Mouse (Mus musculus): ENCODE data around the gene Acp4. TPM values are rescaled to one million over a fixed set of nuclear protein-coding genes. Genes with fewer than 3 reads are reported as not detected.
A peak's percentile ranks its signal among the peaks of the same experiment; 100 is the strongest.
"Not testable (repeated sequence)": the region's sequence is repeated elsewhere in the genome, so short reads cannot be mapped to it uniquely, and the experiment has no call there.

The Acp4 gene
- polyA plus RNA-seq, 1 experiment = not detected

DNA sequence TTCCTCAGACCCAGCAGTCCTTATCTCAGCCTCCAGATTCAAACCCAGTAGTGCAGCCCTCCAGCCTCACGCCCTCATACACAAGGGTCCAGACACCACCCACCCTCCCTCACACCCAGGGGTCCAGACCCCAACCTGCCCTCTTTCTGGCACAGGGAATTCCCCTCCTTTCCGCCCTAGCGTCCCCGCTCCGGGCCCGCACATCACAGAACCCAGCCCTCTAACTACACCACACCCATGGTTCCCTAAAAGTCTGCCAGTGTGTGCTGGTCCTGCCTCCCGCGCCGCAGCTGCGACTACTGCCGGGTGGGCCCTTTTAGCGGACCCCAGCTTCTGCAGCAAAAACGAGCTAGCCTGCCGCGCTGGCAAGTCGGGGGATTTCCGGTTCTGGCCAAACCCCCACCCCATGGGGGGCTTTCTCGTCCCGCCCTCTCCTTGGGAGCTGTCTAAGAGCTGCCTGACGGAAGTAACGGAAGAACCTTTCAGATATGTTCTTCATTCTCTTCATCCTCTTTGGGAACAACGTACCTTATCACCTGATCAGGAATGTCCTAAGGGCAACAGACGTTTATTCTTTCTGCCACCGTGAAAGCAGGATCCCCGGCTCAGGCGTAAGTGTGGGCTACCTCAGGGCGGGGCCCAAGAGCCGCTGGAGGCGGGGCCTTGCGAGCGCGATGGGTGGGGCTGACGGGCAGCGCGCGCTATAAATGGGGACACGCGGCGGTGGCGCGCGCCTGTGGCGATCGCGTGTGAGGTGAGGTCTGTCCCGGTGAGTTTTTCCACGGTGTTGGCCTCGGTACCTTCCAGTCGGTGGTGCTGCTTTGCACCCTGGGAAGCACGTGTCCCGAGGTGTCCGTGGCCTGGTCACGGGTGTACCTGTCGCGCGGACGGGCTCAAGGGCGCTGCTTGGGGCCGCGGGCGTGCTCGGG, 10.9 kb downstream of the Acp4 start, which contains the start of the genes 1700028J19Rik and 2410002F23Rik:
TSS of gene 1700028J19Rik (minus strand) at position 641 of the 929 bp plus-strand sequence.
TSS of gene 2410002F23Rik (plus strand) at position 668 of the 929 bp plus-strand sequence.
- Histone ChIP-seq H3K4me1 (ENCODE audit: control insufficient read depth, insufficient read depth, low read length) (0 out of 2 replicates have a peak, but pooled peaks cover 2% of the 10 kb centered on the region), H3K27me3 (ENCODE audit: control insufficient read depth, insufficient read depth, low read length) (no peaks in the 10 kb centered on the region), H3K27ac (ENCODE audit: insufficient read depth, low read length) (peak within 1 kb of the TSS; percentile 79), H3K4me3 (replicated peaks; ENCODE audit: insufficient read depth, low read depth, low read length) (peak within 1 kb of the TSS; percentile 97)
- TF ChIP-seq CTCF (IDR thresholded peaks at IDR 0.05; ENCODE audit: borderline replicate concordance, insufficient read depth, low read depth, low read length) = no peak
- TF ChIP-seq POLR2A (IDR thresholded peaks at IDR 0.05; ENCODE audit: borderline replicate concordance, insufficient read depth, low read length) = peak; percentile 94
- under 1% methylated on average over 62 of the region's 62 CpGs for WGBS
- DNase-seq = peak; percentile 89 to 94

DNA sequence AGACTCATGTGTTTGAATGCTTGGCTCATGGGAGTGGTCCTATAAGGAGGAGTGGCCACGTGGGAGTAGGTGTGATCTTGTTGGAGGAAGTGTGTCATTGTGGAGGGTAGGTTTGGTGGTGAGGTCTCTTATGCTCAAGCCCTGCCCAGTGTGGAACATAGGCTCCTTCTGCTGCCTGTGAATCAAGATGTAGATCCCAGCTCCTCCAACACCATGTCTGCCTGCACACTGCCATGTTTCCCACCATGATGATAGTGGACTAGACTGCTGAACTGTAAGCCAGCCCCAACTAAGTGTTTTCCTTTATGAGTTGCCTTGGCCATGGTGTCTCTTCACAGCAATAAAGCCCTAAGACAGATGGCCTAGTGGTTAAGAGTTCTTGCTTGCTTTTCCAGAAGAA, 13.1 kb downstream of the Acp4 start:
- DNase-seq = no peak
- H3K4me3 ChIP-seq (replicated peaks; ENCODE audit: insufficient read depth, low read depth, low read length) = no peak overlapping the region
- TF ChIP-seq CTCF (IDR thresholded peaks at IDR 0.05; ENCODE audit: borderline replicate concordance, insufficient read depth, low read depth, low read length) (no peak), POLR2A (IDR thresholded peaks at IDR 0.05; ENCODE audit: borderline replicate concordance, insufficient read depth, low read length) (no peak)
- H3K27me3 ChIP-seq (ENCODE audit: control insufficient read depth, insufficient read depth, low read length) = no peaks in the 10 kb centered on the region
- H3K27ac ChIP-seq (ENCODE audit: insufficient read depth, low read length) = no peak overlapping the region
- H3K4me1 ChIP-seq (ENCODE audit: control insufficient read depth, insufficient read depth, low read length) = 0 out of 2 replicates have a peak, but pooled peaks cover 2% of the 10 kb centered on the region
- 58% methylated on average over 1 of the region's 1 CpGs for WGBS

DNA sequence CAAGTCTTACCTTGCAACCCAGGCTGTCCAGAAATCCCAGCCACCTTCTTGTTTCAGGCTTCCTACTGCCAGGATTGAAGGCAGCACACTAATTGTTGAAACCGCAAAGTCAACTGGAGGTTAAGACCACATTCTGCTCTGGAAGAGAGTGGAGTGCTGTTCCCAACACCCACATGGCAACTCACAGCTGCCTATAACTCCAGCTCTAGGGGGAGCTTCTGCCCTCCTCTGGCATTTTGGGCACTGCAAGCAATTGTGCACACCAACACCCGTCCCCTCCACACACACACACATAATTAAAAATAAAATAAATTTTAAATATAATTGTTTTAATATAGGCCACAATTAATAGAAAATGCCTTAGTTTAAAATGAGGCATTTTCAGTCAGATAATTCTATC, 16.0 kb downstream of the Acp4 start:
- Histone ChIP-seq H3K4me3 (replicated peaks; ENCODE audit: insufficient read depth, low read depth, low read length) (no peak overlapping the region), H3K4me1 (ENCODE audit: control insufficient read depth, insufficient read depth, low read length) (no peaks in the 10 kb centered on the region), H3K27me3 (ENCODE audit: control insufficient read depth, insufficient read depth, low read length) (no peaks in the 10 kb centered on the region), H3K27ac (ENCODE audit: insufficient read depth, low read length) (no peak overlapping the region)
- no peak for DNase-seq
- TF ChIP-seq CTCF (IDR thresholded peaks at IDR 0.05; ENCODE audit: borderline replicate concordance, insufficient read depth, low read depth, low read length) = no peak
- TF ChIP-seq POLR2A (IDR thresholded peaks at IDR 0.05; ENCODE audit: borderline replicate concordance, insufficient read depth, low read length) = no peak
- 63% methylated on average over 2 of the region's 2 CpGs for WGBS

DNA sequence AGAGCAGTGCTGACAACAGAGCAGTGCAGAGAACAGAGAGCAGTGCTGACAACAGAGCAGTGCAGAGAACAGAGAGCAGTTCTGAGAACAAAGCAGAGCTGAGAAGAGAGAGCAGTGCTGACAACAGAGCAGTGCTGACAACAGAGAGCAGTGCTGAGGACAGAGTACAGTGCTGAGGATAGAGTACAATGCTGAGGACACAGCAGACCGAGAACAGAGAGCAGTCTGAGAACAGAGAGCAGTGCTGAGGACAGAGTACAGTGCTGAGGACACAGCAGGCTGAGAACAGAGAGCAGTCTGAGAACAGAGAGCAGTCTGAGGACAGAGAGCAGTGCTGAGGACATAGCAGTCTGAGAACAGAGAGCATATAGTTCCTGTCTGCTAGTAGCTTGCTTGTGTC, 16.5 kb downstream of the Acp4 start:
- Histone ChIP-seq H3K27ac (ENCODE audit: insufficient read depth, low read length) (no peak overlapping the region), H3K27me3 (ENCODE audit: control insufficient read depth, insufficient read depth, low read length) (no peaks in the 10 kb centered on the region), H3K4me3 (replicated peaks; ENCODE audit: insufficient read depth, low read depth, low read length) (no peak overlapping the region), H3K4me1 (ENCODE audit: control insufficient read depth, insufficient read depth, low read length) (no peaks in the 10 kb centered on the region; the same call in 1 of the 2 replicates)
- DNase-seq = no peak
- WGBS = 48% methylated on average over 1 of the region's 1 CpGs
- no peak for TF ChIP-seq POLR2A (IDR thresholded peaks at IDR 0.05; ENCODE audit: borderline replicate concordance, insufficient read depth, low read length)
- TF ChIP-seq CTCF (IDR thresholded peaks at IDR 0.05; ENCODE audit: borderline replicate concordance, insufficient read depth, low read depth, low read length) = no peak

DNA sequence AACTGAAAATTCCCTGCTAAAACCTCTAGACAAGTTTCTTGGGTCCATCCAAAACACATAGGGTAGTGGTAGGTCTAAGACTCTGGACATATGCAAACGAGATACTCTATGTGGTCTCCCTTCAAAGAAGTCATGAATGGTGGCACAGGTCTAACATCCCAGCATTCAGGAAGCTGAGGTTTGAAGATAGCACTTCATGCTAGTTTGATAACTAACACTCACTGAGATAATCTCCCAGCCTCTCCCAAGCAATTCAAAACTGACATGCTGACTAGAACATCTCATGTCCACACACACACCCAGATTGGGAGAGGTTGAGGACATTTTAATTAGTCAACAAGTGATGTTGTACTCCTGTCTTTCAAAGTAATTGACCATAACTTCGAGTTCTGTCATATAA, 17.3 kb downstream of the Acp4 start:
- WGBS = 37% methylated on average over 2 of the region's 2 CpGs
- Histone ChIP-seq H3K27ac (ENCODE audit: insufficient read depth, low read length) (no peak overlapping the region), H3K27me3 (ENCODE audit: control insufficient read depth, insufficient read depth, low read length) (no peaks in the 10 kb centered on the region), H3K4me1 (ENCODE audit: control insufficient read depth, insufficient read depth, low read length) (no peaks in the 10 kb centered on the region; the same call in 1 of the 2 replicates), H3K4me3 (replicated peaks; ENCODE audit: insufficient read depth, low read depth, low read length) (no peak overlapping the region)
- DNase-seq = no peak
- no peak for TF ChIP-seq POLR2A (IDR thresholded peaks at IDR 0.05; ENCODE audit: borderline replicate concordance, insufficient read depth, low read length)
- no peak for TF ChIP-seq CTCF (IDR thresholded peaks at IDR 0.05; ENCODE audit: borderline replicate concordance, insufficient read depth, low read depth, low read length)

DNA sequence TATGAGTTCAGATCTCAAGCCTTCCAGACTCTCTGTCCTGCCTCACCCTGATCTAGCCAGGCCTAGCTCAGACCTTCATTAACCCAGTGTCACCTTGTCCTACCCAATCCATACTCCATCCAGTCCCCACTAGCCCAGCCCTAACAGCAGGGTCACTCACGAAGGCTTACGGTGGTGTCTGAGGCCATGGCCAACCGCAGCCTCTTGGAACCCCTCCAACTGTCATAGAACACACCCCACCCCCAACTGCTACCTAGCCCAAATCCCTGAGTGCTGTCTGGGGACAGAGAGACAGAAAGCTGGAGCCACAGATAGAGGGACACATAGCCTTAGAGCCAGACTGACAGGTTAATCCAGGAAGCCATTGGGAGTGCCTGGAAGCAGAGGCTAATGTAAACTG, 21.3 kb downstream of the Acp4 start, which contains the start of gene Gm36864:
TSS of gene Gm36864 (plus strand) at position 269 of the 400 bp plus-strand sequence.
- H3K4me1 ChIP-seq (ENCODE audit: control insufficient read depth, insufficient read depth, low read length) = no peaks in the 10 kb centered on the region; the same call in 1 of the 2 replicates
- no peak for TF ChIP-seq CTCF (IDR thresholded peaks at IDR 0.05; ENCODE audit: borderline replicate concordance, insufficient read depth, low read depth, low read length)
- no peak for TF ChIP-seq POLR2A (IDR thresholded peaks at IDR 0.05; ENCODE audit: borderline replicate concordance, insufficient read depth, low read length)
- DNase-seq = no peak
- H3K4me3 ChIP-seq (replicated peaks; ENCODE audit: insufficient read depth, low read depth, low read length) = no peak within 1 kb of the TSS
- WGBS = 18% methylated on average over 3 of the region's 3 CpGs
- no peaks in the 10 kb centered on the region for H3K27me3 ChIP-seq (ENCODE audit: control insufficient read depth, insufficient read depth, low read length)
- no peak within 1 kb of the TSS for H3K27ac ChIP-seq (ENCODE audit: insufficient read depth, low read length)

DNA sequence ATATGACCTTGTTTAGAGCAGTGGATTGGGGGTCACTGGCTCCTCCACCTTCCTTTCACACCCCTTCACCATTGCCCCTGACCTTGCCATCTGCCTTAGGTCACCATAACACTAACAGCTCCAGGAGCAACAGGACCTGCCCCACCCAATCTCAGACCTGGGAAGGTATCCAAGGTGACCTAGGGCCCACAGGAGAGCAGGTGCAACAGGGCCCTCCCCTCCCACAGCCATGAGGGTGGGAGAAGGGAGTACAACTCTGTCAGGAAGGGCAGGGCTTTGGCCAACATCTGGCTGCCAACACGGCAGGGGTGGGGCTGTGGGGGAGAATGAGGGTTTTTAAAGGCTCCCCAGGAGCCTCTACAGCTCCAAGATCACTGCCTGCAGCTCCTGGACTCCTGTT, 32.1 kb downstream of the Acp4 start, which contains the start of gene Klk1:
TSS of gene Klk1 (plus strand) at position 285 of the 400 bp plus-strand sequence.
- H3K4me1 ChIP-seq (ENCODE audit: control insufficient read depth, insufficient read depth, low read length) = no peaks in the 10 kb centered on the region
- no peak within 1 kb of the TSS for H3K4me3 ChIP-seq (replicated peaks; ENCODE audit: insufficient read depth, low read depth, low read length)
- 56% methylated on average over 1 of the region's 1 CpGs for WGBS

DNA sequence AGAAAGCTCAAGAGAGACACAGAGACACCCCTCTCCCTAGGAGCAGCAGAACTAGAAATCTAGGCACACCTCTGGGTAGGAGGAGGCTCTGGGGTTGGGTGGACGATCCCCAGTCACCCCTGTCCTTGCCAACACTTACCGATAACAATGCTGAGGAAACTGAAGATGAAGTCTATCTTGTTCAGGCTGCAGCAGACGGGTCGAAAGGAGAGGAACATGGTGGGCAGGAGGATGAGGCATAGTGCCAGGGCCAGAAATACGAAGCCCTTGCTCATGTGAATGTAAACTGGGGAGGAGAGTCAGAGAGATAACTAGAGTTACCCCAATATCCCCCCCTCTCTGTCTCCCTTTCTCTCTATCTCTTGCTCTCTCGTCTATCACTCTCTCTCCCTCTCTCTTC, 34.8 kb downstream of the Acp4 start:
- H3K27me3 ChIP-seq (ENCODE audit: control insufficient read depth, insufficient read depth, low read length); H3K4me1 ChIP-seq (ENCODE audit: control insufficient read depth, insufficient read depth, low read length); H3K4me3 ChIP-seq (replicated peaks; ENCODE audit: insufficient read depth, low read depth, low read length); DNase-seq; H3K27ac ChIP-seq (ENCODE audit: insufficient read depth, low read length): not testable (repeated sequence)
- 64% methylated on average over 6 of the region's 6 CpGs for WGBS

More for the DNA sequence above, 32.1 kb downstream of the Acp4 start, which contains the start of gene Klk1:
- Histone ChIP-seq H3K27me3 (ENCODE audit: control insufficient read depth, insufficient read depth, low read length) (no peaks in the 10 kb centered on the region), H3K27ac (ENCODE audit: insufficient read depth, low read length) (no peak within 1 kb of the TSS)
- DNase-seq = no peak
- TF ChIP-seq CTCF (IDR thresholded peaks at IDR 0.05; ENCODE audit: borderline replicate concordance, insufficient read depth, low read depth, low read length) (no peak), POLR2A (IDR thresholded peaks at IDR 0.05; ENCODE audit: borderline replicate concordance, insufficient read depth, low read length) (no peak)

- not testable (repeated sequence) for DNase-seq; H3K27me3 ChIP-seq (ENCODE audit: control insufficient read depth, insufficient read depth, low read length); H3K4me3 ChIP-seq (replicated peaks; ENCODE audit: insufficient read depth, low read depth, low read length); H3K27ac ChIP-seq (ENCODE audit: insufficient read depth, low read length); H3K4me1 ChIP-seq (ENCODE audit: control insufficient read depth, insufficient read depth, low read length)
- WGBS = 63% methylated on average over 10 of the region's 10 CpGs
Observed at GRCm38 (mm10) chr7:44221601-44222000, 35.6 kb downstream of the Acp4 start.
